Mouse (Mus musculus) urinary bladder, postnatal 10 days (tissue): ENCODE measurements around the gene Astn2.

Experiments used
- DNase-seq: peaks from one replicate; pipeline ENCODE4 v3.0.0; 2022; ENCODE audit warnings: low spot score

Astn2 gene

GRCm38 (mm10) chr4:66310315-66311020, 93.9 kb downstream of the Astn2 start:
- DNase-seq, result no peak

GRCm38 (mm10) chr4:66306377-66306776, 98.0 kb downstream of the Astn2 start:
- DNase-seq, result no peak

DNA sequence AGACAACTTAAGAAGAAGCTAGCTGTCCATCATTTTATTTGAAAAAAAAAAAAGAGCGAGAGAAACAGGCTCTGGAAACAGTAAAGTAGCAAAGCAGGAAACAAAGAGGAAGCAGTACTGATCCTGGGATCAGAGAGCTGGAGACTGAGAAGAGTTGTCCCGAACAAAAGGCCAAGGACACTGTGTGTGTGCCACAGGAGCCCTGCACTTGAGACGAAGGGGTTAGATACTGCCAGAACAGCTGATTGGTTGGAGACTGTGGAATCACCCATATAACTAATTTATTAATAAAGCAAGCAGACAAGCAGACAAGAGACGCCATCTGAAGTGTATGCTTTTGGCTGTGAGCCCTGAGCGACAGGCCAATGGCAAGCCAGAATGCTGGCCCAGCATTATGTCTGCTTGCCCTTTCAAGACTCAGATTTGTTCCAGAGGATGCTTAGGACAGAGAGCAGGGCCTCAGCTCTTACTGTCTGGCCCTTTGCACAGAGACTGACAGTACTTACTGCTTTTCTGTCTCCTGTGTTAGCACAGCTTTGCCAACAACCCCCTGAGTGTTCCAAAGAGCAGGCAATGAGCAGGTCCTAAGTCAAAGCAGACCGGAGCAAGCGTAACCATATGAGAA, 101.6 kb downstream of the Astn2 start:
- no peak for DNase-seq

DNA sequence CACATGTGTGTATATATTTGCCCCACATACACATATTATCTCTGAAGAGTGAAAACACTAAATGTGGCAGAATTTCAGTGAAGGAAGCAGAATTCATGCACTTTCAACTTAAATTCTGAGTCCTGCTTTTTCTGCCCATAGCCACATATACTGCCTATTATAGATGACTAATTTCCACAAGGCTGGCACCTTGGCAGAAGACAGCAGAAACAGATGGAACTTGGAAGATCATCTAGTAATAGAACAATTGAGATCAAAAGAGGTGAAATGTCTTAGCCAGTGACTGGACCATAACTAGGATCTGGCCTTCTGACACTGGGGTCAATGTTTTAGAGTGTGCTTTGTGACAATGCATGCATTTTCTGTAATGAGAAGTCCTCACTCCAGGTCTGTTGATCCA, 119.4 kb downstream of the Astn2 start:
- no peak for DNase-seq

GRCm38 (mm10) chr4:66276096-66276495, 128.3 kb downstream of the Astn2 start:
- DNase-seq, result no peak

GRCm38 (mm10) chr4:66271550-66272117, 132.8 kb downstream of the Astn2 start:
- no peak for DNase-seq

DNA sequence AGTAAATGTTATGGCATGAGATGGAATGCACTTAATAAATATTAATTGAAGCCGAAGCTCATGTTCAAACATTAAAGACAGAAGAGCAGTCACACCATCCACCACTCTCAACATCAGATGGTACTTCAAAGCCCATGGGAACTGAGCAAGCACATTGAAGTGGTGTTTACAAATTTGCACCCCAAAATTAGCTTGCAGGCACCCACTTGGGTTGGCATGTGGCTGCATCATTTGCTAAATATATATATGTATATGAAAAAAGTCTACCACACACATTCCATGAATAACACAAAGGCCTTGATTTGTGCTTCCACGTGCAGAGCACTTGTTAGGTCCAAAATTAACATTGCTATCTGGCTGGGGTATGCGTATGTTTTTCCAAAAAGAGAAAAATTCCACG, 140.4 kb downstream of the Astn2 start:
- DNase-seq, result no peak

DNA sequence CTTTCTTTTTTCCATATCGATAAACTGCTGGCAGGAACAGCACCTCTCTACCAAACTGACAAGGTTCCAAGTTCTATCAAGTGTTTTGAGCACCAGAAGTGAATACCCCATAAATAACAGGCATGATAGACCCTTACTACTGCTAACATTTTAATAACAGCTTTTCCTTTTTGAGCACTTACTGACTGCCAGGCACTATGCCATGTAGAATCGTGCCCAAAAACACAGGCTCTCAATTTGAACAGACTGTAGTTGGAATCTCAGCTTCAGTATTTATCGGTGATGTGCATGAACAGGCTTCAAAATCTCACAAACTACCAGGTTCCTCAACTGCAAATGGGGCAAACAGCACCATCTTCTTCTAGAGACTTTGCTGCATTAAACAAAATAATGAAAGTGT, 143.1 kb downstream of the Astn2 start:
- no peak for DNase-seq

- DNase-seq, result no peak
Observed at GRCm38 (mm10) chr4:66258905-66259304, 145.5 kb downstream of the Astn2 start.

GRCm38 (mm10) chr4:66254695-66255492, 149.5 kb downstream of the Astn2 start:
- no peak for DNase-seq

DNA sequence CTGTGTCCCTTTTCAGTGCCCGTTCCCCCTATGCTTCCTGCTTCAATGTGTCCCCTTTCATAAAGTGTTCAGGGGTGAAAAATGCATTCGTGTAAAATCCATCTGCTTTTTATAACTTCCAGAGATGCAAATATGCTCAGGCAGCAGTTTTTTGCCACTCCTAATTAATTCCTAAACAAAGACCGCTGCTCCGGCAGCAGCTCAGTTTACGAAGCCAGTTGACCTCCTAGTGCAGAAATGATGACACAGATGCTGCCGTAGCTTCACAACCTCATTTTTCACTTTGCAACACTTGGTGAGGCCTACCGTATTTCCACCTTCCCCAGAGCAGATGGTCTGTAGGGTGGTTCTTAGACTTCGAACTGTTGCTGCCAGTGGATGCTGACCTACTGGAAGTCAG, 155.9 kb downstream of the Astn2 start:
- no peak for DNase-seq

DNA sequence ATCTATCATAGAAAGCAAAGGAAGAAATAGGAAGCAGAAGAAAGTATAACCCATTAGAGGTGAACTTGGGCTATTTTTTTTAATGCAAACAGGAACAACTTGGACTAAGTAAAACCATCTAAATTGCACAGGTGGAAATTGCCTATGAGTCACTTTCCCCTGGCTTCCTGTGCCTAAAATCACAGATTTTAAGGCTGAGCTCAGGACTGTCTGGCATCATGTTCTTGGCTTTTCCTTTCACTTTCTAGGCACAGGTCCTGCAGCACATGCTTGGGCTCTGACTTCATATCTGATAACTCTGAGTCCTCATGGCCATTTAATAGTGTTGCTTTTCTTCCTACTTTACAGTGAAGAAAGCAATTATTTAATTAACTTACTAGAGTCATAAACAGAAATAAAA, 161.7 kb downstream of the Astn2 start:
- DNase-seq, result no peak

GRCm38 (mm10) chr4:66232799-66233198, 171.6 kb downstream of the Astn2 start:
- no peak for DNase-seq

GRCm38 (mm10) chr4:66232350-66232749, 172.1 kb downstream of the Astn2 start:
- no peak for DNase-seq

DNA sequence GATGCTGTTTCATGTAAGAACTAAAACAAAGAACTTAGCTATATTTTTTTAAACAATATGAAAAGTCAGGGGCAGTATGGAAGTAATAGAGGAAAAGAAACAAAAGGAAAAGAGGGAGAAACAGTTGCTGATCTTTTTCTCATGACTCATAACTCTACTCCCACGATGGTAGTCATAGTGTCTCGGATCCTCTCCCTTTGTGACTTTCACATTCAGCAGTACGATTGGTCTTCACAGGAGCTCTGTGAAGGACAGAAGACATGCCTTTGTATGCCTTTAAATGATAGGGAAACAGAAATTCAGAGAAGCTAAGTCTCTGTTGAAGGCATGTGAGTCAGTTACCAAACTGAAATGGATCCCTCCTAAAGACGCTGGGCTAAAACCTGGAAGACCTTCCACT, 173.7 kb downstream of the Astn2 start:
- no peak for DNase-seq

DNA sequence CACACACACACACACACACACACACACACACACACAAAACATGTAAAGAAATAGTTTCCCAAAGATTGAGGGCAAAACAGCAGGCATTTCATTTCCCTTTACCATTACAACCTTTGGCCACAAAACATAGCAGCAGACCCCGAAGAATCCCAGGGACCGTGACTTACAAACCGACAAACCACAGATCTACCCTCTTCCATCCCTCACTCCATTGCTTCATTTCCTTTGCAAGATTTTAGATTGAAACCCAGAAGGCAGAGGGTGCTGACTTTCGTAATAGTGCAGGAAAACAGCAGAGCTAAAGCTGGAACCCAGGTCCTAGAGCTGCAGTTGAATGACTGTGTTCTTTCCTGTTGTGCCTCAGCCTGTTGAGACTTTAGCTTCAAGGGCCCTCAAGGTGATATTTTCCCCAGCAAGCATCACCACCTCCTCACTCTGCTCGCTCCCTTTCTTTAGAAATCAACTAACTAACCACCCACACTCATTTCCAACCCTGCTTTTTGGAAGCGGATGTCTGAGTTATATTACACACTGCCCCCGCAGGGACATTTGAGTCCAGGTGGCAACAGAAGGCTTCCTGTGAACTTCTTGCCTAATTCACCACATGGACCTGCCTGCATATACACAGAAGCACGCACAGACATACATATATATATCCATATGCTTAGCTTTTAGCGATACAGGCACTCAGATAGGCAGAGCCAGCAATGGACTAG, 181.7 kb downstream of the Astn2 start:
- DNase-seq, result no peak

DNA sequence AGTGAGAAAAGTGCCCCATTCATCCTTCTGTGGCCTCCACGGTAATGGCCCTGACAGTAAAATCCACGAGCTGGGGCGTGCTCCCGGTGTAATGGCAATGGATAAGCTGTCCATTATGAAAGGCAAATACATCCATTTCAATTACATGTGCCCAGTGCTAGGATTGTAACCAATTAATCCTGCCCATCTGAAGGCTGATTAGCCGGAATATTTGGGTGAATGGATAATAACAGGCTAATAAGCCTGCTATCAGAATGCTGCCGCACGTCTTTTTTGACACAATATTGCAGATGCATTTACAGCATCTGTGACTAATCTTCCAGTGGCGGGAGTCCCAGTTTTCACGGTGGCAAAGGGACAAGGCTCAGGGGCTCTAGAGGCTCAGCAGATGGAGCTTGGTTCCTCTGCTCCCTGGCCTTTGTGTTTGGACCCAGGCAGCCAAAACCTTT, 189.2 kb downstream of the Astn2 start:
- no peak for DNase-seq

- no peak for DNase-seq
Observed at GRCm38 (mm10) chr4:66189636-66190035, 214.8 kb downstream of the Astn2 start.

DNA sequence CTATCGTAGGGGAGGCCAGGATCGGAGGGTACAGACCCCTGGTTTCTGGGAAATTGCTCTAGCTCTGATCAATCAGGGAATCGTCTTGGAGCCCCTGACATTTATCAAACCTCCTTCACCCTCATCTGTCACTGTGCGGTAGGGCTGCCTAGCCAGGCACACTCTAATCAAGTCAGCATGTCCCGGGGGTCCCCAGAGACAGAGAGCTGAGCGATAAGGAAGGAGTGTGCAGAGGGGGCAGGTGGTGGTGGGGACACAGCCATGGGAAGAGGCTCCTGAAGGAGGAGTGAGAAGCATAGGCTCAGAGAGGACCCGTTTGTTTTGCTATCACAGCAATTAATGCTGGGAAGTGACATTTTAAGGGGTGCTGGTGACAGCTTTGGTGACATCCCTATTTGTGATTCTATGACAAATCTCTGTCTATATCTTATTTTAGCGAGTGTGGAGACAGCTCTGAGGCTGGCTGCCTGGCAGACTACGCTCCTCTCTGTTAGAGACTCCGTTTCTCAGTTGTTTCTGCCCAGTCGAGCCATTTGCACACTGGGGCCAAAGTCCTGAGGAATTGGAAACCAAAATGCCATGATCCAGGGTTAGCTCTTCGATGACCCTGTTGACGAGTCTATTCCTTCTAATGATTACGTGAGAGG, 228.4 kb downstream of the Astn2 start:
- DNase-seq, result no peak

GRCm38 (mm10) chr4:66171583-66171982, 232.8 kb downstream of the Astn2 start:
- DNase-seq, result no peak

DNA sequence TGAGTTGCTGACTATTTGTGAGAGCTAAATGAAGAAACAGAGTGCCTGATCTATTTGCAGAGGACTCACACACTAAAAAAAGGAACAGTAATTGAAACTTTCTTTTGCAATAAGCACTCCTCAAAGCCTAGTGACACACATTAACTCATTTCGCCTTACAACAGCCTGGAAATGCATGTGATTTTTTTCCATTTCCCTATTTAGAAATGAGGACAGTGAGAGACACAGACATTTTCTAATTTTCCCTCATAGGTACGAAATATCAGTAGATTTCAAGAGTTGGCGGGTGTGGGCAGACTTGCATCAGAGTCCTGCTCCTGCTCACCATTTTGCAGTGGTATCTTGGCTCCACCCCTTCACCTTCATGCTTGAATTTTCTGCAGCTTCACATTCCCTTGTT, 233.6 kb downstream of the Astn2 start:
- no peak for DNase-seq

DNA sequence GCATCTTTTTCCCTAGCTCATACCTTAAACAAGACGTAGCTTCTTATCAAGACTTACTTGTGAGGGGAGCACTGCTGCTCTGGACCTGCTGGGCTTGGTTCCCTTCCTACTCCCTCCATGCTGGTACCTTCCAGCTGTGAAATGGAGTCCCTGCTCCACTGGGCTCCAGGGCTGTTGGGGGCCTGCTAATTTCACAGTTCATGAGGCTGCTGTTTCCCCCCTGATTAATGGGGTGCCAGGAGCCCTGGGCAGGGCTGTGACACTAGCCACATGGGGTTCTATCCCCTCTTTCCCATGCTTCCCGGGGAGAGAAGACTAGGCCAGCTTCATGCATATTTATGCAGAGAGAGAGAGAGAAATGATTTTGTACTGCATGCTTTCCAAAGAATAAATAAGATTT, 234.9 kb downstream of the Astn2 start:
- no peak for DNase-seq
